Mouse (Mus musculus): ENCODE data around the gene Prmt7. TPM values are rescaled to one million over a fixed set of nuclear protein-coding genes. Genes with fewer than 3 reads are reported as not detected.

The Prmt7 gene
- total and polyA plus RNA-seq, 3 experiments = 63.3 to 74.5 TPM; not detected in 1

- Histone ChIP-seq H3K4me1 (ENCODE audit: control insufficient read depth in 1 of 2, insufficient read depth in 2 of 2, low read length in 2 of 2) (no peaks in the 10 kb centered on the region), H3K4me3 (ENCODE audit: control insufficient read depth in 1 of 2, insufficient read depth in 1 of 2, low read depth in 2 of 2, low read length in 2 of 2) (no peak overlapping the region), H3K79me2 (ENCODE audit: control insufficient read depth, insufficient read depth, low read length, poor library complexity) (no peaks in the 10 kb centered on the region), H3K9ac (ENCODE audit: control insufficient read depth, low read depth, low read length, poor library complexity, severe bottlenecking) (no peak overlapping the region), H3K27me3 (ENCODE audit: control insufficient read depth in 1 of 2, insufficient read depth in 2 of 2, low read length in 2 of 2) (no peaks in the 10 kb centered on the region), H3K36me3 (ENCODE audit: control insufficient read depth in 1 of 2, insufficient read depth in 2 of 2, low read length in 2 of 2) (no peaks in the 10 kb centered on the region; a peak in 1 of 4 replicates), H3K9me3 (replicated peaks; ENCODE audit: insufficient read depth, low read length) (no peaks in the 10 kb centered on the region), H3K27ac (ENCODE audit: control insufficient read depth, low read depth, low read length) (no peak overlapping the region)
- no peak for DNase-seq (ENCODE audit: low read depth, low spot score)
- no peak for TF ChIP-seq MAZ (IDR thresholded peaks at IDR 0.05; ENCODE audit: low read depth, low read length)
Observed at GRCm38 (mm10) chr8:106259579-106260255, 49.0 kb downstream of the Prmt7 start.

- no peaks in the 10 kb centered on the region for H3K4me1 ChIP-seq (ENCODE audit: control insufficient read depth in 1 of 2, insufficient read depth in 2 of 2, low read length in 2 of 2)
- no peak; the same call in 1 of the 2 replicates for TF ChIP-seq RAD21 (IDR thresholded peaks at IDR 0.05; ENCODE audit: low read depth, low read length)
- TF ChIP-seq MAX (IDR thresholded peaks at IDR 0.05; ENCODE audit: low read length) = no peak
- TF ChIP-seq CHD2 (IDR thresholded peaks at IDR 0.05; ENCODE audit: low read length) = no peak
- no peak for TF ChIP-seq MAZ (IDR thresholded peaks at IDR 0.05; ENCODE audit: low read depth, low read length)
- TF ChIP-seq HCFC1 (IDR thresholded peaks at IDR 0.05; ENCODE audit: low read depth, low read length) = no peak
- TF ChIP-seq NELFE (IDR thresholded peaks at IDR 0.05; ENCODE audit: low read depth, low read length) = no peak
- no peak for TF ChIP-seq USF2 (IDR thresholded peaks at IDR 0.05; ENCODE audit: borderline replicate concordance in 1 of 2, insufficient read depth in 1 of 2, low read depth in 1 of 2, low read length in 2 of 2)
- TF ChIP-seq ELF1 (IDR thresholded peaks at IDR 0.05; ENCODE audit: low read depth, low read length) = no peak
- TF ChIP-seq KAT2A (conservative IDR thresholded peaks at IDR 0.05; ENCODE audit: low read depth, low read length) = no peak
- TF ChIP-seq UBTF (IDR thresholded peaks at IDR 0.05; ENCODE audit: borderline replicate concordance, insufficient read depth, low read depth, low read length) = no peak
- no peak for TF ChIP-seq NRF1 (IDR thresholded peaks at IDR 0.05; ENCODE audit: insufficient read depth, low read depth, low read length, poor library complexity, severe bottlenecking)
- TF ChIP-seq TAL1 (IDR thresholded peaks at IDR 0.05; ENCODE audit: low read length) = no peak
- no peak for TF ChIP-seq SMC3 (IDR thresholded peaks at IDR 0.05; ENCODE audit: low read depth, low read length)
- TF ChIP-seq MYC (IDR thresholded peaks at IDR 0.05; ENCODE audit: low read depth, low read length) = no peak
- no peak for TF ChIP-seq E2F4 (IDR thresholded peaks at IDR 0.05; ENCODE audit: borderline replicate concordance, low read depth, low read length)
- no peak for TF ChIP-seq ZMIZ1 (IDR thresholded peaks at IDR 0.05; ENCODE audit: low read depth, low read length)
- H3K9ac ChIP-seq (ENCODE audit: control insufficient read depth, low read depth, low read length, poor library complexity, severe bottlenecking) = no peak overlapping the region
- no peak overlapping the region for H3K4me3 ChIP-seq (ENCODE audit: control insufficient read depth in 1 of 2, insufficient read depth in 1 of 2, low read depth in 2 of 2, low read length in 2 of 2)
- no peak overlapping the region for H3K27ac ChIP-seq (ENCODE audit: control insufficient read depth, low read depth, low read length)
- DNase-seq (ENCODE audit: low read depth, low spot score) = no peak
- no peaks in the 10 kb centered on the region for H3K27me3 ChIP-seq (ENCODE audit: control insufficient read depth in 1 of 2, insufficient read depth in 2 of 2, low read length in 2 of 2)
- no peaks in the 10 kb centered on the region for H3K9me3 ChIP-seq (replicated peaks; ENCODE audit: insufficient read depth, low read length)
- no peaks in the 10 kb centered on the region for H3K79me2 ChIP-seq (ENCODE audit: control insufficient read depth, insufficient read depth, low read length, poor library complexity)
- no peaks in the 10 kb centered on the region; a peak in 1 of 4 replicates for H3K36me3 ChIP-seq (ENCODE audit: control insufficient read depth in 1 of 2, insufficient read depth in 2 of 2, low read length in 2 of 2)
Observed at GRCm38 (mm10) chr8:106260894-106261293, 50.2 kb downstream of the Prmt7 start.
